Mouse (Mus musculus) hindbrain, embryonic 16.5 days (tissue): ENCODE results near the gene Zfp618. TPM values are rescaled to one million over a fixed set of nuclear protein-coding genes. Genes with fewer than 3 reads are reported as not detected.

Experiments
- ATAC-seq: fragments of 200-750 bp; cut with Nextera tagmentation; 2 replicates; pipeline ENCODE4 v1.8.0; 2017; ENCODE audit warnings: moderate TSS enrichment, moderate library complexity
- H3K27ac ChIP-seq: fragments of 300-500 bp; sonication (generic); 2 replicates; pipeline ENCODE4 v1.5.1; 2014; ENCODE audit warnings: low read depth, mild to moderate bottlenecking, control low read depth, low read length, moderate library complexity
- H3K27me3 ChIP-seq: fragments of 300-500 bp; sonication (generic); replicated peaks from 2 replicates; pipeline ENCODE4 v1.6.1; 2014; ENCODE audit warnings: low read length; ENCODE audit not compliant: control insufficient read depth, insufficient read depth
- H3K36me3 ChIP-seq: fragments of 300-500 bp; sonication (generic); 2 replicates; pipeline ENCODE4 v1.6.1; 2014; ENCODE audit warnings: mild to moderate bottlenecking, low read length, moderate library complexity, mixed read lengths; ENCODE audit not compliant: control insufficient read depth, insufficient read depth
- H3K4me1 ChIP-seq: fragments of 300-500 bp; sonication (generic); 2 replicates; pipeline ENCODE4 v1.6.1; 2014; ENCODE audit warnings: low read depth, low read length; ENCODE audit not compliant: control insufficient read depth, insufficient read depth
- H3K4me2 ChIP-seq: fragments of 300-500 bp; sonication (generic); 2 replicates; pipeline ENCODE4 v1.6.1; 2014; ENCODE audit warnings: mild to moderate bottlenecking, low read length, control low read depth, moderate library complexity
- H3K4me3 ChIP-seq: fragments of 300-500 bp; sonication (generic); 2 replicates; pipeline ENCODE4 v1.5.1; 2014; ENCODE audit warnings: mild to moderate bottlenecking, low read length, control low read depth, moderate library complexity
- H3K9ac ChIP-seq: fragments of 300-500 bp; sonication (generic); 2 replicates; pipeline ENCODE4 v1.6.1; 2014; ENCODE audit warnings: low read depth, mild to moderate bottlenecking, control low read depth, low read length, moderate library complexity
- H3K9me3 ChIP-seq: fragments of 300-500 bp; sonication (generic); 2 replicates; pipeline ENCODE4 v1.6.1; 2014; ENCODE audit warnings: mild to moderate bottlenecking, low read length, moderate library complexity; ENCODE audit not compliant: control insufficient read depth
- WGBS: fragments of 180-500 bp; shearing (Covaris S2); extraction: QIAGEN DNeasy Blood & Tissue Kit; methylation state at CpG from one replicate; pipeline ENCODE4 v1.1.7; 2014; 5-methylcytosine and 5-hydroxymethylcytosine counted together
- polyA plus RNA-seq: library from polyadenylated mRNA; unstranded; fragments of >200 nt; fragmentation: Nextera tagmentation; extraction: Ambion mirVana; gene quantifications from 2 replicates; pipeline ENCODE4 v1.2.1, GENCODE M21; 2015

Zfp618 gene
- polyA plus RNA-seq, 1 experiment from 2014 or later, result 22.9 TPM

GRCm38 (mm10) chr4:63084473-63084889 lies 119.1 kb downstream of the Zfp618 start:
- Histone ChIP-seq H3K36me3 (peaks cover 11% of the 10 kb centered on the region), H3K9ac (no peak overlapping the region), H3K4me1 (peaks cover 2% of the 10 kb centered on the region; the same call in 1 of the 2 replicates), H3K27me3 (no peaks in the 10 kb centered on the region), H3K4me3 (no peak overlapping the region), H3K4me2 (no peak overlapping the region), H3K9me3 (no peaks in the 10 kb centered on the region), H3K27ac (peak overlapping the region; percentile 31; the same call in 1 of the 2 replicates)
- peak; percentile 58 for ATAC-seq
- WGBS, result 76% methylated on average over 8 of the region's 8 CpGs

GRCm38 (mm10) chr4:63089484-63089883 lies 124.1 kb downstream of the Zfp618 start:
- Histone ChIP-seq H3K4me3 (no peak overlapping the region), H3K9ac (no peak overlapping the region), H3K9me3 (no peaks in the 10 kb centered on the region), H3K4me2 (no peak overlapping the region), H3K36me3 (peaks cover 12% of the 10 kb centered on the region; the same call in 1 of the 2 replicates), H3K4me1 (peaks cover under 1% of the 10 kb centered on the region; the same call in 1 of the 2 replicates), H3K27me3 (no peaks in the 10 kb centered on the region), H3K27ac (no peak overlapping the region)
- WGBS, result 91% methylated on average over 1 of the region's 1 CpGs
- ATAC-seq, result no peak

GRCm38 (mm10) chr4:63091151-63091550 lies 125.8 kb downstream of the Zfp618 start:
- peaks cover 12% of the 10 kb centered on the region; the same call in 1 of the 2 replicates for H3K36me3 ChIP-seq
- no peaks in the 10 kb centered on the region for H3K27me3 ChIP-seq
- H3K4me1 ChIP-seq, result no peaks in the 10 kb centered on the region
- H3K4me2 ChIP-seq, result no peak overlapping the region
- 86% methylated on average over 5 of the region's 5 CpGs for WGBS
- H3K9me3 ChIP-seq, result no peaks in the 10 kb centered on the region
- no peak for ATAC-seq
- no peak overlapping the region for H3K9ac ChIP-seq
- H3K4me3 ChIP-seq, result no peak overlapping the region
- no peak overlapping the region for H3K27ac ChIP-seq

GRCm38 (mm10) chr4:63097603-63098002 lies 132.2 kb downstream of the Zfp618 start:
- Histone ChIP-seq H3K27ac (no peak overlapping the region), H3K4me3 (no peak overlapping the region), H3K27me3 (no peaks in the 10 kb centered on the region), H3K9ac (no peak overlapping the region), H3K9me3 (no peaks in the 10 kb centered on the region), H3K36me3 (peaks cover 12% of the 10 kb centered on the region), H3K4me2 (no peak overlapping the region), H3K4me1 (no peaks in the 10 kb centered on the region)
- 88% methylated on average over 1 of the region's 1 CpGs for WGBS
- ATAC-seq, result no peak

- H3K4me1 ChIP-seq, result no peaks in the 10 kb centered on the region
- no peaks in the 10 kb centered on the region for H3K27me3 ChIP-seq
- H3K36me3 ChIP-seq, result peaks cover 15% of the 10 kb centered on the region
- no peak overlapping the region for H3K4me2 ChIP-seq
- no peak overlapping the region for H3K27ac ChIP-seq
- no peaks in the 10 kb centered on the region for H3K9me3 ChIP-seq
- no peak overlapping the region for H3K4me3 ChIP-seq
- no peak for ATAC-seq
- 86% methylated on average over 11 of the region's 11 CpGs for WGBS
- no peak overlapping the region for H3K9ac ChIP-seq
Measured at GRCm38 (mm10) chr4:63100478-63100877, 135.1 kb downstream of the Zfp618 start.

- H3K9ac ChIP-seq, result no peak overlapping the region
- H3K9me3 ChIP-seq, result no peaks in the 10 kb centered on the region
- 89% methylated on average over 4 of the region's 4 CpGs for WGBS
- no peaks in the 10 kb centered on the region for H3K27me3 ChIP-seq
- H3K4me2 ChIP-seq, result no peak overlapping the region
- no peak overlapping the region for H3K4me3 ChIP-seq
- peaks cover 15% of the 10 kb centered on the region; the same call in 1 of the 2 replicates for H3K36me3 ChIP-seq
- H3K27ac ChIP-seq, result no peak overlapping the region
- no peak for ATAC-seq
- H3K4me1 ChIP-seq, result no peaks in the 10 kb centered on the region
Measured at GRCm38 (mm10) chr4:63102025-63102424, 136.7 kb downstream of the Zfp618 start.

- Histone ChIP-seq H3K9ac (no peak overlapping the region), H3K36me3 (peaks cover 2% of the 10 kb centered on the region; the same call in 1 of the 2 replicates), H3K4me2 (no peak overlapping the region), H3K9me3 (no peaks in the 10 kb centered on the region), H3K4me3 (no peak overlapping the region), H3K27me3 (no peaks in the 10 kb centered on the region), H3K27ac (no peak overlapping the region), H3K4me1 (no peaks in the 10 kb centered on the region)
- ATAC-seq, result no peak
- 93% methylated on average over 8 of the region's 8 CpGs for WGBS
Measured at GRCm38 (mm10) chr4:63105651-63106050, 140.3 kb downstream of the Zfp618 start.

GRCm38 (mm10) chr4:63118639-63119437 lies 153.5 kb downstream of the Zfp618 start:
- H3K27me3 ChIP-seq, result no peaks in the 10 kb centered on the region
- ATAC-seq, result peak; percentile 93
- no peak overlapping the region for H3K4me2 ChIP-seq
- H3K4me3 ChIP-seq, result no peak overlapping the region
- peaks cover 7% of the 10 kb centered on the region; the same call in 1 of the 2 replicates for H3K36me3 ChIP-seq
- 94% methylated on average over 5 of the region's 5 CpGs for WGBS
- H3K9ac ChIP-seq, result no peak overlapping the region
- H3K9me3 ChIP-seq, result no peaks in the 10 kb centered on the region
- H3K27ac ChIP-seq, result no peak overlapping the region
- H3K4me1 ChIP-seq, result no peaks in the 10 kb centered on the region

- no peak overlapping the region for H3K9ac ChIP-seq
- ATAC-seq, result peak; percentile 50; the same call in 1 of the 2 replicates
- no peak overlapping the region for H3K4me3 ChIP-seq
- no peak overlapping the region for H3K27ac ChIP-seq
- WGBS, result 75% methylated on average over 8 of the region's 8 CpGs
- no peaks in the 10 kb centered on the region for H3K4me1 ChIP-seq
- 0 out of 2 replicates have a peak, but pooled peaks cover 5% of the 10 kb centered on the region for H3K36me3 ChIP-seq
- H3K27me3 ChIP-seq, result no peaks in the 10 kb centered on the region
- no peaks in the 10 kb centered on the region for H3K9me3 ChIP-seq
- H3K4me2 ChIP-seq, result no peak overlapping the region
Measured at GRCm38 (mm10) chr4:63124861-63125466, 159.6 kb downstream of the Zfp618 start.
